Mouse (Mus musculus) fat pad, adult 2 months (tissue): ENCODE measurements around the gene Rps6.

Experiments
- DNase-seq: peaks from one replicate; pipeline ENCODE4 v3.0.0-alpha.2; 2011; ENCODE audit warnings: low read depth, low spot score; ENCODE audit errors: extremely low read depth

Gene Rps6

GRCm38 (mm10) chr4:86857113-86858069 is at the start of gene Rps6:
Gene Rps6 (minus strand): TSS chr4:86857412.
- no peak for DNase-seq

DNA sequence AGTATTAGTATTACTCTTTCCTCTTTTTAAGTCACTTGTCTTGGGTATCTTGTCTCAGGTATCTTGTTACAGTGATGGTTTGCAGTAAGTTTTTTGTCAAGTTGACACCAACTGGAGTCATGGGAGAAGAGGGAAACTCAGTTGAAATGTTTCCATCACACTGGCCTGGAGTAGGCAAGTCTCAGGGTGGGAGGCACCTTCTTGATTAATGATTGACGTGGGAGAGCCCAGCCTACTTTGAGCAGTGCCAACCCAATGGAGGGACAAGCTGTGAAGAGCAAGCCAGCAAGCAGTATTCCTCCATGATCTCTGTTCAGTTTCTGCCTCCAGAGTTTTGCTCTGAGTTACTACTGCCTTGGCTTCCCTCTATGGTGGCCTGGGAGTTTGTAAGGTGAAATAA is 48.7 kb upstream of the Rps6 start:
- DNase-seq, result no peak

- no peak for DNase-seq
Observed at GRCm38 (mm10) chr4:86904969-86905368, 47.8 kb upstream of the Rps6 start.

- no peak for DNase-seq
Observed at GRCm38 (mm10) chr4:86902351-86902750, 45.1 kb upstream of the Rps6 start.

DNA sequence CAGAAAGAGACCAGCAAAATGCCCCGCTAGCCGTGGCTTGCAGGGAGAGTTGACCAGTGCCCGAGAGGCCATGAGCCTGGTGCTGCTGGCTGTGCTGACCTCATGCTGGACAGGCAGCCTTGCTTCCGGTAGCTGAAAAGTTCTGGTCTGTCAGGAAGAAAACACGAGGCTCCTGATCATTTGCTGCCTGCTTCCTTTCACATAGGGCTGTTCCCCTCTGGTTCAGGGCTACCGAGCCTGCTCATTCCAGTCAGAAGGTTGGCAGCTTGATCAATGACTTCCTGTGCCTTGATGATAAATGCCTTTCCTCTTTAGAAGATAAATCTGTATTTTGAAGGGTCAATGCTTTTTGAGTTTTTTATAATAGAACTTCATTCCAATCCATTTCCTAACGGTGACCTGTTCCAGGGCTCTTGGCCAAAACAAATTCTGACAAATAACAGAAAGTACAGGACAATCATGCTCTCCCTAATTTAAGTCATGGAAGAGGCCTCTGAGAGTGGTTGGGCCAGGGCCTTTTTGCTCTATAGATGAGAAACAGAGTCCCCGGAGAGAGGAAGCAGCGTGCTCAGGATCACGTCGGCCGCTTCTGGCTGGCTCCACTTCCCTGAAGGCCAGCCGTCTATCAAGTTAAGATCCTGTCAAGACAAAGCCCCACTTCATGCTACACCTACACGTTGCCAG is 41.7 kb upstream of the Rps6 start:
- no peak for DNase-seq

DNA sequence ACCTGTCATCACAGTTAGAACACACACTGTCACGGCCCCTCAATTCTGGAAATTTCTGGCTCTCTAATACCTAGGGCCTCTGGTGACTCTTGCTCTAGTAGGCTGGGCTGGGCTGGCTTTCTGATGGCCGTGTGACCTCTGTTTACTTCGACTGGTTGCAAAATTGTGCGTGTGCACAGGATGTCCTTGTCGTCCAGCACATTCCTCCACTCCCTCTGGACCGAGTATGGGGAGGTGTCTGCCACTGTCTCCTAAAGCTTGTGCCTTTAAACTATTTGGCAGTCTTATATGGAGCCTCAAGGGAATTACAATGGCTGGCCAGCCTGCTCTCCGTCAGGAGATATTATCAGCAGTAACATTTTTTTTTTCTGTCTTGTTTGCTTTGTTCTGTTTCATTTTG is 40.2 kb upstream of the Rps6 start:
- peak; percentile 74 for DNase-seq

- no peak for DNase-seq
Observed at GRCm38 (mm10) chr4:86887879-86888278, 30.7 kb upstream of the Rps6 start.

- no peak for DNase-seq
Observed at GRCm38 (mm10) chr4:86886160-86886878, 29.1 kb upstream of the Rps6 start.

DNA sequence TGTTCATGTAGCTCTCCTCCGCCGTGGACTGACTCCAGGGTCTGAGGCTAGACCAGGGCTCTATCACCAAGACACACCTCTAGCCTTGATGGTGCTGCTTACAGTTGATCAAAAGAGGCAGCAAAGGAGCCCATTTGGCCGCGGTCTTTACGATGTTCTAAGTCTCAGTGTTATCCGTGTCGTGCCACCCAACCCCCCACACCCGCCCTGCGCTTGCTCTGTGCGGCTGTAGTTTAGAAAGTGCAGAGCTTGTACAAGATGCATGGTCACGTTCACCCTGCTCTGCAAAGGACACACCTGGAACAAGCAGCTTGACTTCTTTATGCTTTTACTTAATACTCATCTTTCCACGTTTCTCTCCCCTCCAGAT is 28.6 kb upstream of the Rps6 start:
- DNase-seq, result no peak

- no peak for DNase-seq
Observed at GRCm38 (mm10) chr4:86884945-86885344, 27.7 kb upstream of the Rps6 start.

DNA sequence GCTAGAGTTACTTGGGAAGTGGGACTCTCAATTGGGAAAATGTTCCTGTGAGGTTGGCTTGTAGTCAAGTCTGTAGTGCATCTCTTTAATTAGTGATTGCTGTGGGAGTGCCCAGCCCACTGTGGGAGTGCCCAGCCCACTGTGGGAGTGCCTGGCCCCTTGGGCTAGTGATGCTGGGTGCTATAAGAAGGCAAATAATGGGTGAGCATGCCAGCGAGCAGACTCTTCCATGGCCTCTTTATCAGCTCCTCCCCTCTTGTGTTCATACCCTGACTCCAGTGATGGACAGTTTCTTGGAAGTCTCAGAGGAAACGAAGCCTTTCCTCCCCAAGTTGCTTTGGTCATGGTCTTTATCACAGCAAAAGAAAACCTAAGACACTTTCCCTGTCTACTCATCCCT is 25.2 kb upstream of the Rps6 start:
- DNase-seq, result no peak

DNA sequence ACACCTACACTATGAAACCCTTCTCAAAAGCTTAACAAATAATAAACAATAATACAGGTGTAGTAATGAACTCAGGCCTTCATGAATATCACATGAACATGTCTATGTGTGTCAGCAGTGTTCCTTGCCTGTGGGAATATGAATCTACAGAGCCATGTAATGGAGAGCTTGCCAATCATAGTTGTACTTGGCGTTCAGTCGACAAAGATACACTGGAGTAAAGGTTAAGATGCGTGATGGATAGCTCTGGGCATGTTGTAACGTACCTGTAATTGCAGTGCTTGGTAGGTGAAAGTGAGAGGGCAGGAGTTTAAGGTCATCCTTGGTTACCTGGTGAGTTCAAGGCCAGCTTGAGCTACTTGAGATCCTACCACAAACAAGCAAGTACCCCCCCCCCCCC is 24.0 kb upstream of the Rps6 start:
- DNase-seq, result peak; percentile 97

GRCm38 (mm10) chr4:86879477-86879876 is 22.3 kb upstream of the Rps6 start:
- DNase-seq, result no peak

DNA sequence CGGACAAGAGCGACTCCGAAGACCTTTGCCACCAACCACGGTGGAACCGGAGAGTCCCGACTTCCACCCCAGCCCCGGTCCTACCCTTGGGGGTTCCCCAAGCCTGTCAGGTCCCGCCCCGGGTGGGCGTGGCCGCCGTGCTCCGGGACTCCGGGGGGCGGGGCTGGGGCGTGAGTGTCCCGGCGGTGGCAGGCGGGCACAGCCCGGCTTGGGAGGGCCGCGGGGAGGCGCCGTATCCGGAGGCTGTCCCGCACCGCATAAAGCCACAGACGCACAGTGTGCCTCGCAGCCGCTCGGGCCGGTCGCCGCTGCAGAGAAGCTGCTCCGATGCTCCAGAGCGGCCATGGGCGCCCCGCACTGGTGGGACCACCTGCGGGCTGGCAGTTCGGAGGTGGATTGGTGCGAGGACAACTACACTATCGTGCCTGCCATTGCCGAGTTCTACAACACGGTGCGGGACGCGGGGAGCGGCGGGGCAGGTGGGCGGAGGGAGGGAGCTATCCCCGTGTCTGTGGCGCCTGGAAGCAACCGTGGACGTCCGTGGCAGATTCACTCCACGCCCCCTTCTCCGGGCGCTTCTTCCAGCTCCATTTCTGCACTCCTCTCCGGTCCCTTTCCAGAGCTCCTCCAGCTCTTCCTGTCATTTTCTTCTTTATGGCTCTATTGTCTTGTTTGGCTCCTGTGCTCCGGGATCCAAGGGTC is 17.1 kb upstream of the Rps6 start, which contains the start of gene Acer2:
Acer2 (plus strand) TSS at position 251 of the 702 bp plus-strand sequence.
- no peak for DNase-seq

DNA sequence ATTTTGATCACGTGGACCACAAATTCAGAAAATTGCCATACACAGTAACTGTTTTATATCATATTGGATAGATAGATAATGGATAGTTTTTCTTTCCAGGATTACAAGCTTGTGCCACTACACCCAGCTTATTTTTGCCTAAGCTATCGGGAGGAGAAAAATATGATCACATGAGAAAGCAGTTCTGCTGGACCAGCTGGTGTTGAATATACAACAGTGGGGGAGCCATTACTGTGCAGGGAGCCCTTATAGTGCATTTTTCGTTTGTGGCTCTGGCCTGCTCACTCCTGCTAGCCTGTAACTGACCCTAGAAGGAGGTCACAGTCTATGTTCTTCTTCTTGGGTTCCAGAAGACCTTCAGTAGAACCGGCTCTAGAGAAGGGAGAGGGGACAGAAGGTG is 15.9 kb upstream of the Rps6 start:
- DNase-seq, result no peak

DNA sequence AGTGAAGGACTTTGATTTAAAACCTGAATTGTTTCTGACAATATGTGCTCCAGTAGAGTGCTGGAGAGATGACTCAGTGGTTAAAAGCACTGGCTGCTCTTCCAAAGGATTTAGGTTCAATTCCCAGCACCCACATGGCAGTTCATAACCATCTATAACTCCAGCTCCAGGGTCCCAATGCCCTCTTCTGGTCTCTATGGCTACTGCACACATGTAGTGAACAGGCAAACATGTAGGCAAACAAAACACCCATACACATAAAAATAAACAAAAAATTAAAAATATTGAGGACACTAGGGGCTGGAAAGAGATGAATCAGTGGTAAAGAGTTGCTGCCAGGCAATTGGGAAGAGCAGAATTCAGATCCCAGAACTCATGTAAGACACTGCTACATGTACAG is 14.8 kb upstream of the Rps6 start:
- DNase-seq, result no peak

GRCm38 (mm10) chr4:86864087-86864486 is 6.9 kb upstream of the Rps6 start:
- DNase-seq, result no peak

DNA sequence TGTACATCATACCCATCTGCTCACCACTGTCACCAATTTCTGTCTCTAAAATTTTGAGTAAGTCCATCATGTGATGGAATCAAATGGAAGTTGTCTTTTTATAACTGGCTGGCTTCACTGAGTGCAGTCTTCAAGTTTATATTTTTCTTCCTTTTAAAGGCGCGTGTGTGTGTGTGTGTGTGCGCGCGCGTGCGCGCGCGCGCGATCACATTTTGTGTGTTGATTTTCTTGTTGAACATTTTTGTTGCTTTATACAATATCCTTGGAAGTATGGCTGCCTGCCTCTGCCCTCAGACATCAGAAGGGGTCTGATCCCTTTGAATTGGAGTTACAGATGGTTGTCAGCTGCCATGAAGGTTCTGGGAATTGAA is 843 bp upstream of the Rps6 start:
- no peak for DNase-seq

GRCm38 (mm10) chr4:86856304-86857112 is 704 bp downstream of the Rps6 start:
- no peak for DNase-seq
